In the genomic region with DNA sequence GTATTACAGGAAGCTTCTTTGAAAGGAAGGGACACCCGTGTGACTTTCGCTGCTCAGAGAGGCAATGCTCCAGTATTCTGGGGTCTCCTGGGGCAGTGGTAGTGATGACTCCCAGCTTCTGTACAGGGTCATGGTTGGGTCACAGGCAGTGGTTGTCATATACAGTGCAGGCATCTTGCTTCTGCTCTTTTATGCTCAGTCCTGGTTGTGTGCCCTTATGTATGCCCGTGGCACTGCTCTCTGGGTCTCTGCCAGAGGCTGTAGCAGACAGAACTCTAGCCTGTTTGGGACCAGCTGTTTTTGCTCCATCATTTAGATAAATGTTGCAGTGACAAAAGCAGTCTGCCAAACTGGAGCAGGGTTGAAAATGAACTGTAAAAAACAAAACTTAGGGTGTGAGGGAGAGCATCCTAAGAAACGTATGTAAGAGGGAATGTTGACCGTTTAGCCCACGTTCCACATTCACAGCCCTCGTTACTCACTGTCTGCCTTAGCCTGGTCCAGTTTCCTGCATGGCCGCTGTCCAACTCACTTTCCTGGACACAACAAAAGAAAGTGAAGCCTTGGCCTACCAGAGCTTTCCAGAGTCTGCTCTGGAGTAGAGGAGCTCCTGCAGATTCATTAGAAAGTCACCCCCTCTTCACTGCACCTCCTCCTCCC, we compare ENCODE assay signal across 10 mouse cellular contexts. TPM values are rescaled to one million over a fixed set of nuclear protein-coding genes. Genes with fewer than 3 reads are reported as not detected.
DNase-seq lines count a peak whose midpoint lies in the region; ATAC-seq lines count a peak whose summit lies in the region.
"Had no signal": no experiment of that assay in that cellular context is flagged by ENCODE, and none has a peak within 500 bp of the region (broad histone marks: within the 10 kb centered on the region; RNA-seq: fewer than 3 reads in every experiment).

No protein-coding gene starts in this region.

- no peak overlapping the region for H3K4me2 ChIP-seq in hindbrain, embryonic 15.5 days
- no peak overlapping the region for H3K4me2 ChIP-seq in hindbrain, embryonic 11.5 days (replicated peaks; ENCODE audit: low read depth, low read length)
- H3K4me2 ChIP-seq in lung, embryonic 16.5 days (ENCODE audit: low read depth, low read length): no peak overlapping the region
- H3K4me2 ChIP-seq in forebrain, embryonic 13.5 days: no peak overlapping the region

- no peaks in the 10 kb centered on the region; the same call in 1 of the 2 replicates for H3K4me1 ChIP-seq in hindbrain, embryonic 15.5 days (replicated peaks)
- no peaks in the 10 kb centered on the region for H3K4me1 ChIP-seq in hindbrain, embryonic 11.5 days (replicated peaks; ENCODE audit: control insufficient read depth, insufficient read depth, low read length)
- H3K4me1 ChIP-seq in lung, embryonic 16.5 days (replicated peaks; ENCODE audit: control insufficient read depth, insufficient read depth, low read length): peaks cover 18% of the 10 kb centered on the region
- no peaks in the 10 kb centered on the region for H3K4me1 ChIP-seq in forebrain, embryonic 13.5 days

- H3K27ac ChIP-seq in hindbrain, embryonic 15.5 days (replicated peaks): peak overlapping the region; percentile 36; the same call in 1 of the 2 replicates
- H3K27ac ChIP-seq in hindbrain, embryonic 11.5 days (ENCODE audit: low read depth, low read length): no peak overlapping the region
- peak overlapping the region; percentile 80 for H3K27ac ChIP-seq in lung, embryonic 16.5 days (ENCODE audit: low read length)
- H3K27ac ChIP-seq in forebrain, embryonic 13.5 days: no peak overlapping the region

- no peaks in the 10 kb centered on the region for H3K27me3 ChIP-seq in hindbrain, embryonic 15.5 days
- no peaks in the 10 kb centered on the region for H3K27me3 ChIP-seq in hindbrain, embryonic 11.5 days (ENCODE audit: control insufficient read depth, insufficient read depth, low read length)
- no peaks in the 10 kb centered on the region for H3K27me3 ChIP-seq in lung, embryonic 16.5 days (ENCODE audit: control insufficient read depth, insufficient read depth, low read depth, low read length)
- H3K27me3 ChIP-seq in forebrain, embryonic 13.5 days: no peaks in the 10 kb centered on the region

- H3K36me3 ChIP-seq in hindbrain, embryonic 15.5 days: peaks cover 50% of the 10 kb centered on the region
- peaks cover 6% of the 10 kb centered on the region; the same call in 1 of the 2 replicates for H3K36me3 ChIP-seq in hindbrain, embryonic 11.5 days (ENCODE audit: control insufficient read depth, insufficient read depth, low read length)
- peaks cover 9% of the 10 kb centered on the region; the same call in 1 of the 2 replicates for H3K36me3 ChIP-seq in lung, embryonic 16.5 days (ENCODE audit: control insufficient read depth, insufficient read depth, low read length)
- peaks cover 97% of the 10 kb centered on the region for H3K36me3 ChIP-seq in forebrain, embryonic 13.5 days (ENCODE audit: poor library complexity, severe bottlenecking)

- H3K4me3 ChIP-seq in hindbrain, embryonic 15.5 days: no peak overlapping the region
- no peak overlapping the region for H3K4me3 ChIP-seq in hindbrain, embryonic 11.5 days (ENCODE audit: low read depth, low read length)
- no peak overlapping the region for H3K4me3 ChIP-seq in lung, embryonic 16.5 days (ENCODE audit: low read length)
- no peak overlapping the region for H3K4me3 ChIP-seq in forebrain, embryonic 13.5 days

- no peak overlapping the region for H3K9ac ChIP-seq in hindbrain, embryonic 15.5 days
- no peak overlapping the region for H3K9ac ChIP-seq in hindbrain, embryonic 11.5 days (ENCODE audit: low read depth, low read length)
- H3K9ac ChIP-seq in lung, embryonic 16.5 days (ENCODE audit: low read length): no peak overlapping the region
- no peak overlapping the region for H3K9ac ChIP-seq in forebrain, embryonic 13.5 days

- intact Hi-C loops in heart, postnatal 10 days (cut with DNase I): loop anchor here (5.0 kb wide), 1 partner anchor 75 kb away; a partner anchor contains a TSS

- WGBS in hindbrain, embryonic 15.5 days: 75% methylated on average over 8 of the region's 8 CpGs
- WGBS in hindbrain, embryonic 11.5 days: 86% methylated on average over 8 of the region's 8 CpGs
- WGBS in lung, embryonic 16.5 days: 42% methylated on average over 8 of the region's 8 CpGs
- WGBS in forebrain, embryonic 13.5 days: 81% methylated on average over 8 of the region's 8 CpGs

- no peak for DNase-seq in hindbrain, embryonic 11.5 days (ENCODE audit: low spot score)
- peak; percentile 48 for DNase-seq in adrenal gland, postnatal 25 days
- DNase-seq in heart, postnatal 10 days: peak; percentile 64 to 73
- DNase-seq in spleen, postnatal 14 days (ENCODE audit: low spot score in 2 of 2): no peak

- no peak for ATAC-seq in hindbrain, embryonic 15.5 days (ENCODE audit: low FRiP score, low read depth)
- ATAC-seq in hindbrain, embryonic 11.5 days (ENCODE audit: low FRiP score): no peak
- ATAC-seq in lung, embryonic 16.5 days (ENCODE audit: low read depth): peak; percentile 67
- no peak for ATAC-seq in forebrain, embryonic 13.5 days
- ATAC-seq in megakaryocyte-erythroid progenitor cell, adult 5-6 weeks (replicated peaks; ENCODE audit: low FRiP score, low TSS enrichment, poor library complexity, severe bottlenecking): no peak

- no peaks in the 10 kb centered on the region for H3K9me3 ChIP-seq in hindbrain, embryonic 15.5 days
- H3K9me3 ChIP-seq in hindbrain, embryonic 11.5 days (ENCODE audit: control insufficient read depth, low read length): no peaks in the 10 kb centered on the region
- no peaks in the 10 kb centered on the region for H3K9me3 ChIP-seq in lung, embryonic 16.5 days (ENCODE audit: control insufficient read depth, low read length)
- no peaks in the 10 kb centered on the region for H3K9me3 ChIP-seq in forebrain, embryonic 13.5 days (replicated peaks)

RNA-seq across cellular contexts. Expression of a gene that starts 43.3 kb away (rescaled TPM):
- 0.25 and 0.26 TPM in 2 replicates for polyA plus RNA-seq in hindbrain, embryonic 15.5 days (2015; fragmentation: Nextera tagmentation; extraction: Ambion mirVana)
- 0.17 TPM in 2 replicates for polyA plus RNA-seq in hindbrain, embryonic 11.5 days (2014; fragmentation: Nextera tagmentation; extraction: Ambion mirVana)
- total RNA-seq in adrenal gland, postnatal 25 days (2021): not detected in 2 replicates
- not detected for total RNA-seq in heart, postnatal 10 days (2021)
- 0.13 and 0.21 TPM in 2 replicates for polyA plus RNA-seq in lung, embryonic 16.5 days (2015; fragmentation: Nextera tagmentation; extraction: Ambion mirVana)
- polyA plus RNA-seq in forebrain, embryonic 13.5 days (2015; fragmentation: Nextera tagmentation; extraction: Ambion mirVana): 0.10 and 0.25 TPM in 2 replicates
- 3.4 and 5.8 TPM in 2 replicates for total RNA-seq in megakaryocyte-erythroid progenitor cell, adult 5-6 weeks (2014; fragmentation: Nextera tagmentation)
- total RNA-seq in megakaryocyte-erythroid progenitor cell, adult 5-6 weeks (2017): 0.38 TPM in 1 of 2 replicates, not detected in the other
- total RNA-seq: layer of hippocampus, adult 18-20 months had no signal
- polyA plus RNA-seq: cortical plate, adult 2 months had no signal

RNA-seq across cellular contexts. Expression of a gene that starts 49.9 kb away (rescaled TPM):
- 116 and 125 TPM in 2 replicates for polyA plus RNA-seq in hindbrain, embryonic 15.5 days (2015; fragmentation: Nextera tagmentation; extraction: Ambion mirVana)
- 67.1 and 77.4 TPM in 2 replicates for polyA plus RNA-seq in hindbrain, embryonic 11.5 days (2014; fragmentation: Nextera tagmentation; extraction: Ambion mirVana)
- 53.4 and 53.8 TPM in 2 replicates for total RNA-seq in adrenal gland, postnatal 25 days (2021)
- total RNA-seq in heart, postnatal 10 days (2021): 10 to 100 TPM; 60.4 to 60.9 TPM
- 68.3 and 69.1 TPM in 2 replicates for polyA plus RNA-seq in lung, embryonic 16.5 days (2015; fragmentation: Nextera tagmentation; extraction: Ambion mirVana)
- 83.2 and 93.1 TPM in 2 replicates for polyA plus RNA-seq in forebrain, embryonic 13.5 days (2015; fragmentation: Nextera tagmentation; extraction: Ambion mirVana)
- 32.0 and 42.0 TPM in 2 replicates for total RNA-seq in megakaryocyte-erythroid progenitor cell, adult 5-6 weeks (2014; fragmentation: Nextera tagmentation)
- total RNA-seq in megakaryocyte-erythroid progenitor cell, adult 5-6 weeks (2017): 27.0 and 35.5 TPM in 2 replicates

Comparison
In these comparisons a context has a peak if more than half of its experiments do, and no peak if none do; other contexts are left out.
1. H3K27ac ChIP-seq: peak in hindbrain, embryonic 15.5 days (single experiment) and lung, embryonic 16.5 days (single experiment); none in hindbrain, embryonic 11.5 days (single experiment) and forebrain, embryonic 13.5 days (single experiment).
2. DNase-seq: peak in adrenal gland, postnatal 25 days (single experiment) and heart, postnatal 10 days (2 of 2); none in hindbrain, embryonic 11.5 days (single experiment) and spleen, postnatal 14 days (0 of 2).